Mouse (Mus musculus): ENCODE data around the gene Lipc. TPM values are rescaled to one million over a fixed set of nuclear protein-coding genes. Genes with fewer than 3 reads are reported as not detected.
"Not testable (repeated sequence)": the region's sequence is repeated elsewhere in the genome, so short reads cannot be mapped to it uniquely, and the experiment has no call there.

Gene Lipc
- total RNA-seq, 2 experiments from 2014 or later: not detected

GRCm38 (mm10) chr9:70864039-70864438 is 88.0 kb downstream of the Lipc start:
- DNase-seq (ENCODE audit: low spot score in 2 of 2): no peak

GRCm38 (mm10) chr9:70863299-70863698 is 88.7 kb downstream of the Lipc start:
- DNase-seq (ENCODE audit: low spot score in 2 of 2): no peak

- DNase-seq (ENCODE audit: low spot score in 2 of 2): no peak
Observed at GRCm38 (mm10) chr9:70859233-70859632, 92.8 kb downstream of the Lipc start.

- DNase-seq (ENCODE audit: low spot score in 2 of 2): no peak
Observed at GRCm38 (mm10) chr9:70855868-70856267, 96.2 kb downstream of the Lipc start.

GRCm38 (mm10) chr9:70854950-70855349 is 97.1 kb downstream of the Lipc start:
- DNase-seq (ENCODE audit: low spot score in 2 of 2): no peak

- DNase-seq (ENCODE audit: low spot score in 2 of 2): not testable (repeated sequence)
Observed at GRCm38 (mm10) chr9:70853081-70853480, 98.9 kb downstream of the Lipc start.

GRCm38 (mm10) chr9:70851533-70851932 is 100.5 kb downstream of the Lipc start:
- DNase-seq (ENCODE audit: low spot score in 2 of 2): no peak

GRCm38 (mm10) chr9:70848135-70848770 is 103.8 kb downstream of the Lipc start:
- DNase-seq (ENCODE audit: low spot score in 2 of 2): peak; percentile 18 to 48

GRCm38 (mm10) chr9:70847627-70848051 is 104.4 kb downstream of the Lipc start:
- no peak for DNase-seq (ENCODE audit: low spot score in 2 of 2)

GRCm38 (mm10) chr9:70843270-70843669 is 108.8 kb downstream of the Lipc start:
- DNase-seq (ENCODE audit: low spot score in 2 of 2): no peak

GRCm38 (mm10) chr9:70842300-70842941 is 109.6 kb downstream of the Lipc start:
- DNase-seq (ENCODE audit: low spot score in 2 of 2): no peak

GRCm38 (mm10) chr9:70841426-70842215 is 110.4 kb downstream of the Lipc start:
- no peak for DNase-seq (ENCODE audit: low spot score in 2 of 2)

GRCm38 (mm10) chr9:70840861-70841341 is 111.1 kb downstream of the Lipc start:
- DNase-seq (ENCODE audit: low spot score in 2 of 2): no peak

- DNase-seq (ENCODE audit: low spot score in 2 of 2): no peak
Observed at GRCm38 (mm10) chr9:70838132-70838911, 113.7 kb downstream of the Lipc start.

- peak in 1 of 2 experiments; percentile 16 for DNase-seq (ENCODE audit: low spot score in 2 of 2)
Observed at GRCm38 (mm10) chr9:70834730-70835154, 117.3 kb downstream of the Lipc start.

- no peak for DNase-seq (ENCODE audit: low spot score in 2 of 2)
Observed at GRCm38 (mm10) chr9:70834217-70834616, 117.8 kb downstream of the Lipc start.

GRCm38 (mm10) chr9:70833111-70833908 is 118.7 kb downstream of the Lipc start:
- DNase-seq (ENCODE audit: low spot score in 2 of 2): no peak

GRCm38 (mm10) chr9:70832231-70832630 is 119.8 kb downstream of the Lipc start:
- DNase-seq (ENCODE audit: low spot score in 2 of 2): no peak

GRCm38 (mm10) chr9:70830844-70831529 is 121.0 kb downstream of the Lipc start:
- DNase-seq (ENCODE audit: low spot score in 2 of 2): no peak
